Mouse (Mus musculus): ENCODE data around the gene Rfc5. TPM values are rescaled to one million over a fixed set of nuclear protein-coding genes. Genes with fewer than 3 reads are reported as not detected.
A peak's percentile ranks its signal among the peaks of the same experiment; 100 is the strongest.
"Not testable (repeated sequence)": the region's sequence is repeated elsewhere in the genome, so short reads cannot be mapped to it uniquely, and the experiment has no call there.

The Rfc5 gene
- 1 to 10 TPM in 1 of 2 experiments, under 1 TPM in 1; 1.00 to 2.7 TPM for total RNA-seq (2021)
- long read RNA-seq, experiment 1, partial matches to known transcripts, result 0 of 2 reads
- long read RNA-seq, experiment 1, other reads (novel, unspliced or antisense), result 0 of 2 reads
- long read RNA-seq, experiment 2, partial matches to known transcripts, result 0 of 2 reads
- long read RNA-seq, experiment 2, other reads (novel, unspliced or antisense), result 0 of 2 reads

DNA sequence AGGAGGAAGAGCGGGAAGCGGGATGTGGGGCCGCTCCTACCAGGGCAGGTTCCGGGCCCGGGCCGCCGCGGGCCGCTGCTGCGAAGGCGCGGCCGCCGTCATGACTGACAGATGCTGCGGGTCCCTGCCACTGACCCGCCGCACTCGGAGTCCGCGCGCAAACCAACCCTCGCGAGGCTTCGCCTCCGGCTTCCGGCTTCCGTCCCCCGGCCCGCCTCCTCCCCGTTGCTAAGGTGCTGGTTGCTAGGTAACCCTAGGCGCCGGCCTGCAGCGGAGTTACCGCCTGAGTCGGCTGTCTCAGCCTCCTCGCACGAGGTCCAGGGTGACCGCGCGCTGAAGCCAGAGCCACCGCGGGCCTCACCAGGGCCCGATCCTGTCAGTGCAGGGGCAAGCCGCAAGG is at the start of gene Rfc5:
Gene Rfc5 (minus strand): TSS at position 171 of the 400 bp plus-strand sequence.
- DNase-seq, result peak; percentile 93

DNA sequence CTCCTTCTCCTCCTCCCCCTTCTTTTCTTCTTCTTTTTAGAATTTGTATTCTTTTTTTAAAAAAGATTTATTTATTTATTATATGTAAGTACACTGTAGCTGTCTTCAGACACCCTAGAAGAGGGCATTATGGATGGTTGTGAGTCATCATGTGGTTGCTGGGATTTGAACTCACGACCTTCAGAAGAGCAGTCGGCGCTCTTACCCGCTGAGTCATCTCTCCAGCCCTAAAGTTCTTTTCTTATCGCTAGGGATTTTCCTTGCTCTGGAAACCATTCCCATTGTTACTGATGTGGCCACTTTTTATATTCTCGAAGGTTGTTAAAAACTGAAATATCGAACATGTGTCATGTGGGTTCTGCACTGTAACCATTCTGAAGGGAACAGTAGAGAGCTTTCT is 44.7 kb upstream of the Rfc5 start:
- not testable (repeated sequence) for DNase-seq

GRCm38 (mm10) chr5:117417442-117417841 is 28.6 kb upstream of the Rfc5 start:
- no peak for DNase-seq

DNA sequence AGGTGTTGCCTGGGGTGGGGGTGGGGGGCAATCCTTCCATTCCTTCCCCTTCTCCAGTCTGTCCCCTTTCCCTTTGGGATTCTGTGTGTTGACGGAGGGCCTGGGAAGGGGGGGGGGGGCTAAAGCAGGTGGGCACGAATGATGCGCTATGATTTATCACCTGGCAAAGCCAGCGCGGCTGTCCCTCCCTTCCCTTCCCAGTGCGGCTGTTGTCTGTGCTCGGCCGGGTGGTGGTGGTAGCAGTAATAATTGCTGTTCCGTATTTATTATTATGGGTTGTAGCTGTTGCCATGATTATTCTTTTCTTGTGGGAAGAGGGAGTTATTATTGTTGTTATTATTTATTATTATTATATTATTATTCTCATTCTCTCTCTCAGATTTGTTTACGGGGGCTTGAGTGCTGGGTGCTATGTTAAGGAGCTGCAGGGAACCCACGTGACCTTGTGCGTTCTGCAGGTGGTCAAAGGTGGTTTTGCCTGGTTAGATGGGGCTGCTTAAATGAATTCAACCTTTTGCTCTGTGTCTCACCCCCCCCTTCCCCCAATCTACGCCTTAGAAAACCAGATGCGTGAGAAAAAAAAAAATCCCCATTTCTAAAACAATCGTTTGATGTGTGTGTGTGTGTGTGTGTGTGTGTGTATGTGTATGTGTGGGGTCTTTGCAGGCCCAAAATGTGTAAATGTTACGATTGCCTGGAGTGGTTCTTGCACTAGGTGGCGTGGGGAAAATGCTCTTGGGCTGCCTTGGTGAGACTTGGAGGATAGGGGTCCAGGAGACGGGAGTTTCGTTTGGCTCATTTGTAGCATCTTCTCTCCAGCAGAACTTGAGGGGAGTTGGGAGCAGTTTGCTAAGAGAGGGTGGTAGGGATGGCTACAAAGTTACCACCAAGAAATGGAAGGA is 26.4 kb upstream of the Rfc5 start:
- no peak for DNase-seq

- DNase-seq, result no peak
These were observed 25.8 kb upstream of the Rfc5 start for GRCm38 (mm10) chr5:117414611-117415010.

GRCm38 (mm10) chr5:117413507-117414501 is 25.0 kb upstream of the Rfc5 start, which contains the start of gene Ksr2:
TSS of gene Ksr2 (plus strand) at chr5:117414000.
- peak; percentile 10 for DNase-seq

DNA sequence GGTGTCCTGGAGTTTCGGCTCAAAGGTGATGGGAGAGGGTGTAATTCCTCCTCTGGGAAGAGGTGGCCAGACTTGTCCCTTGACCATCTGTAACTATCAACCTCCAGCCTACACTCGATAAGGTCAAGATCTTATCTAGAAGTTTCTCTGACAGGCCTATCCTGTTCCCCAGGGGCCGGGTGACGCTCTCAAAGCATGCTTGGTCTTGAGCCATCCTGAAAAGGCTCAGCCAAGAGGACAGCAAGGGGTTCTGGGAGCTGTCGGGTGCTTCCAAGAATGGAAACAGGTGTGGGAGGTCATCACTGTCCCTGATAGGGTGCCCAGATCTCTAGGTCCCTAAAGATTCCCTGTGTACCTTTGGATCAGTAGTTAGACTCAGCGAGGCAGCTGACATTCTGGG is 20.5 kb upstream of the Rfc5 start:
- DNase-seq, result no peak

- no peak for DNase-seq
These were observed 19.4 kb upstream of the Rfc5 start for GRCm38 (mm10) chr5:117408216-117408615.

- DNase-seq, result not testable (repeated sequence)
These were observed 15.8 kb upstream of the Rfc5 start for GRCm38 (mm10) chr5:117404671-117405070.

DNA sequence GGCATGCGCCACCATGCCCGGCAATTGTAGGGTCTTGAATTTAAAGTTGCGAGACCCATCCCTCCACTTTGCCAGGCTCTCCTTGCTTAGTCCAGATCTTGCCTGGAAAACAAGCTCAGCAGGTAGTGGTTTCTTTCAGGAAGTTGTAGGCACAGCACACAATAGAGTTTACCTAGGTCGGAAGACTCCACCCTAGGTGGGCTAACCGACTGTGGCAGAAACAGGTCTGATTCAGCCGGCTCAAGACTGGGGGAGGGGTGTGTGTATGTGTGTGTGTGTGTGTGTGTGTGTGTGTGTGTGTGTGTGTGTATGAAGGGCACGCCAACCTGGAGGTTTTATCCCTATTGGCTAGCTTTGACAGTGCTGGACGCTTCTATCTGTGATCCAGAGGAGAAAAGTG is 14.8 kb upstream of the Rfc5 start:
- DNase-seq, result no peak

- DNase-seq, result no peak
These were observed 10.4 kb upstream of the Rfc5 start for GRCm38 (mm10) chr5:117399281-117399680.

- no peak for DNase-seq
These were observed 9.2 kb upstream of the Rfc5 start for GRCm38 (mm10) chr5:117398007-117398550.

- no peak for DNase-seq
These were observed 8.5 kb upstream of the Rfc5 start for GRCm38 (mm10) chr5:117397371-117397770.

GRCm38 (mm10) chr5:117396596-117397014 is 7.8 kb upstream of the Rfc5 start:
- DNase-seq, result no peak

GRCm38 (mm10) chr5:117395834-117396233 is 7.0 kb upstream of the Rfc5 start:
- DNase-seq, result no peak

DNA sequence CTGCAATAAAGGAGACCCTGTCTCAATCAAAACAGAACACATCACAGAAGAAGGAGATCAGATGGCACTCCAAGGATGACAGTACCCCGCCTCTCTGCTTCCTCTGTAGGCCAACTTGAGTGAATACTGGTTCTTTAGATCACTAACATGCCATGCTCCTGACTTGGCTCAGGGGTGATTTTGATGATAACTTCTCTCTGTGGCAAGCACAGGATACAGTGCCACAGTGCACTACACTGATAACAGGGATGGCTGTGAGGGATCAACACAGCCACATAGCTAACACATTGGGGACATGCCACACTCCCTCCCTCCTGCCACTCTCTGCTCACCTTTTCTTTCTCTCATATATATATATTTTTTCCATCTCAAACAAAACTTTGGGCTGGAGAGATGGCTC is 2.0 kb upstream of the Rfc5 start:
- no peak for DNase-seq

DNA sequence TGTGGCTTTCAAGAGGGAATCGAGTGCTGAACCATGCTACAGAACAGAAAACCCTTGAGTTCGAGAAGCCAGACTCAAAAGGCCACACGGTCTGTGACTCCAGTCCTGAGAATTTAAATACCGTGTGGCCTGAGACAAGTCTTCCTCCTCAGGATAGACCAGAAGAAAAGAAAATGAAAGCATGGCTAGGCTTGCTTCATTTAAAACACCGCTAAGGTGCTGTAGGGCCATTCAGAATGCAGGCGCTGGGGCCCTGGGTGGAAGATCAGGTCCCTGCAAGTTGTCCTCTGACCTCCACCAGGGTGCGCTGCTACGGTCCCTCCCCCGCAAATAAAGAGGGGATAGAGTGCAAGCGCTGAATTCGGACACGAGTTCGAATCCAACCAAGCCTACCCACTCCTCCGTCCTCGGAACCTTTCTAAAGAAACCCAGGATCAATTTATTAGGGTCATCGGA is 523 bp downstream of the Rfc5 start:
- peak; percentile 14 for DNase-seq

GRCm38 (mm10) chr5:117383198-117383597 is 5.6 kb downstream of the Rfc5 start:
- no peak for DNase-seq

DNA sequence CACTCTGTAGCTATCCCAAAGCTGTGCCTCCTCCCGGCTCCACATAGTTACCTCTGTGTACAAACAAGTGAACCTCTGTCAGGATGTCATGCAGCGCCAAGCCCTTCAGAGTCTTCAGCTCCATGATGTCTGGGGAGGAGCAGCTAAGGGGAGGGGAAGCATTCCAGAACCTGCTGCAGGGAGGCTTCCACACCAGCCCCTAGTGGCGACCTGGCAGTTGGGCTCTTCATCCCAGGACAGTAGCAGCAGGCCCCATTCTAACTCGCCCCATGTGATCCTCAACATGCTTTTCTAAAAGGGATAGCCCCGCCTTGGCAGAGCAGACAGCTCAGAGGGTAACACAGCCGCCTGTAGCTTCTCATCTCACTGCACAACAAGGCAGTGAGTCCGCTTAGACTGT is 7.1 kb downstream of the Rfc5 start:
- DNase-seq, result no peak

GRCm38 (mm10) chr5:117380199-117380598 is 8.6 kb downstream of the Rfc5 start:
- DNase-seq, result no peak

- not testable (repeated sequence) for DNase-seq
These were observed 11.1 kb downstream of the Rfc5 start for GRCm38 (mm10) chr5:117377731-117378130.

DNA sequence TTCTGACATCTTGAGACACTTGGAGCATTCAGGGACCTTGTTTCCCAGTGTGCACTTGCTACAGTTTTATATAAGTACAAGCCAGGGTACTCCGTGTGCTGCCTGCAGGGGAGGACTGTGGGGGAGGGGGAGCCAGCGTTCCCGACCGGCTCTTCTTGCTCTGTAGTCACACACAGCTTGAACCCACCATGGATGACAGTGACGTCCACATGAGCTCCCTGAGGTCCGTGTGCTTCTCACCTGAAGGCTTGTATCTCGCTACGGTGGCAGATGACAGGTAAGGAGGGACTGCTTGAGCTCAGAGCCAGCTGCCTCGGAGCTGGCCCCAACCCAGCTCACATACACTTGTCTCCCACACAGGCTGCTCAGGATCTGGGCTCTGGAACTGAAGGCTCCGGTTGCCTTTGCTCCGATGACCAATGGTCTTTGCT is 12.5 kb downstream of the Rfc5 start:
- no peak for DNase-seq
